Mouse (Mus musculus) bone marrow, adult 2 months (tissue): ENCODE data around the gene Prss57.

ENCODE experiments used
- CTCF ChIP-seq: fragments of 200-500 bp; IDR thresholded peaks from 2 replicates; pipeline ENCODE4 v1.5.1; 2011; ENCODE audit warnings: low read length, control low read depth; ENCODE audit not compliant: control insufficient read depth, insufficient read depth
- POLR2A ChIP-seq: fragments of 200-500 bp; IDR thresholded peaks from 2 replicates; pipeline ENCODE4 v1.6.1; 2011; ENCODE audit warnings: low read depth, mild to moderate bottlenecking, control low read depth, low read length, borderline replicate concordance; ENCODE audit not compliant: control insufficient read depth

GRCm38 (mm10) chr10:79739234-79739633 is 51.5 kb downstream of the Prss57 start:
- TF ChIP-seq CTCF, result no peak
- no peak for TF ChIP-seq POLR2A
